Mouse (Mus musculus) embryonic facial prominence, embryonic 14.5 days (tissue): ENCODE measurements around the gene Kcnk3. TPM values are rescaled to one million over a fixed set of nuclear protein-coding genes. Genes with fewer than 3 reads are reported as not detected.
A peak's percentile ranks its signal among the peaks of the same experiment; 100 is the strongest.

ENCODE experiments used
- ATAC-seq: fragments of 200-750 bp; cut with Nextera tagmentation; 2 replicates; pipeline ENCODE4 v1.8.0; 2017; ENCODE audit warnings: low read depth, moderate number of reproducible peaks, moderate TSS enrichment
- DNase-seq: peaks from one replicate; pipeline ENCODE4 v3.0.0-alpha.2; 2015; ENCODE audit warnings: low spot score
- H3K27ac ChIP-seq: fragments of 300-500 bp; sonication (generic); replicated peaks from 2 replicates; pipeline ENCODE4 v1.5.1; 2014; ENCODE audit warnings: low read depth, mild to moderate bottlenecking, low read length, moderate library complexity
- H3K27me3 ChIP-seq: fragments of 300-500 bp; sonication (generic); replicated peaks from 2 replicates; pipeline ENCODE4 v1.6.1; 2014; ENCODE audit warnings: low read length; ENCODE audit not compliant: control insufficient read depth, insufficient read depth
- H3K36me3 ChIP-seq: fragments of 300-500 bp; sonication (generic); 2 replicates; pipeline ENCODE4 v1.6.1; 2014; ENCODE audit warnings: low read length, mixed read lengths; ENCODE audit not compliant: control insufficient read depth, insufficient read depth
- H3K4me1 ChIP-seq: fragments of 300-500 bp; sonication (generic); 2 replicates; pipeline ENCODE4 v1.6.1; 2014; ENCODE audit warnings: antibody characterized with exemption, low read length; ENCODE audit not compliant: control insufficient read depth, insufficient read depth
- H3K4me2 ChIP-seq: fragments of 300-500 bp; sonication (generic); 2 replicates; pipeline ENCODE4 v1.6.1; 2014; ENCODE audit warnings: low read depth, mild to moderate bottlenecking, low read length, moderate library complexity, mixed read lengths
- H3K4me3 ChIP-seq: fragments of 300-500 bp; sonication (generic); 2 replicates; pipeline ENCODE4 v1.5.1; 2014; ENCODE audit warnings: low read depth, mild to moderate bottlenecking, low read length
- H3K9ac ChIP-seq: fragments of 300-500 bp; sonication (generic); 2 replicates; pipeline ENCODE4 v1.6.1; 2014; ENCODE audit warnings: low read depth, mild to moderate bottlenecking, low read length, moderate library complexity, mixed read lengths
- H3K9me3 ChIP-seq: fragments of 300-500 bp; sonication (generic); 2 replicates; pipeline ENCODE4 v1.6.1; 2016; ENCODE audit warnings: low read length; ENCODE audit not compliant: control insufficient read depth
- WGBS: fragments of 180-500 bp; shearing (Covaris S2); extraction: QIAGEN DNeasy Blood & Tissue Kit; methylation state at CpG from one replicate; pipeline ENCODE4 v1.1.7; 2014; 5-methylcytosine and 5-hydroxymethylcytosine counted together
- polyA plus RNA-seq: library from polyadenylated mRNA; unstranded; fragments of >200 nt; fragmentation: Nextera tagmentation; extraction: Ambion mirVana; gene quantifications from 2 replicates; pipeline ENCODE4 v1.2.1, GENCODE M21; 2014

Gene Kcnk3
- polyA plus RNA-seq, 1 experiment from 2014 or later = 2.9 TPM

GRCm38 (mm10) chr5:30626331-30627105 is 38.5 kb downstream of the Kcnk3 start:
- no peak overlapping the region for H3K27ac ChIP-seq
- 78% methylated on average over 8 of the region's 8 CpGs for WGBS
- no peak overlapping the region for H3K4me2 ChIP-seq
- DNase-seq (no peak), ATAC-seq (no peak)
- H3K9ac ChIP-seq = no peak overlapping the region
- no peak overlapping the region for H3K4me3 ChIP-seq
- H3K27me3 ChIP-seq = peaks cover 12% of the 10 kb centered on the region
- peaks cover 12% of the 10 kb centered on the region; the same call in 1 of the 2 replicates for H3K4me1 ChIP-seq
- H3K36me3 ChIP-seq = no peaks in the 10 kb centered on the region
- no peaks in the 10 kb centered on the region for H3K9me3 ChIP-seq

- H3K4me2 ChIP-seq = no peak overlapping the region
- H3K4me1 ChIP-seq = no peaks in the 10 kb centered on the region
- H3K4me3 ChIP-seq = no peak overlapping the region
- ATAC-seq (no peak), DNase-seq (no peak)
- no peaks in the 10 kb centered on the region for H3K36me3 ChIP-seq
- no peak overlapping the region for H3K27ac ChIP-seq
- no peak overlapping the region for H3K9ac ChIP-seq
- no peaks in the 10 kb centered on the region; the same call in 1 of the 2 replicates for H3K27me3 ChIP-seq
- H3K9me3 ChIP-seq = no peaks in the 10 kb centered on the region
- 78% methylated on average over 3 of the region's 3 CpGs for WGBS
These were observed 40.5 kb downstream of the Kcnk3 start for GRCm38 (mm10) chr5:30628511-30628910.

GRCm38 (mm10) chr5:30630401-30630800 is 42.4 kb downstream of the Kcnk3 start:
- WGBS = 81% methylated on average over 6 of the region's 6 CpGs
- Histone ChIP-seq H3K27me3 (no peaks in the 10 kb centered on the region), H3K9ac (no peak overlapping the region), H3K36me3 (no peaks in the 10 kb centered on the region), H3K27ac (no peak overlapping the region), H3K4me3 (no peak overlapping the region), H3K4me1 (no peaks in the 10 kb centered on the region), H3K9me3 (no peaks in the 10 kb centered on the region), H3K4me2 (no peak overlapping the region)
- no peak for DNase-seq
- no peak for ATAC-seq

GRCm38 (mm10) chr5:30632134-30632533 is 44.2 kb downstream of the Kcnk3 start:
- ATAC-seq (no peak), DNase-seq (no peak)
- Histone ChIP-seq H3K9ac (no peak overlapping the region), H3K36me3 (no peaks in the 10 kb centered on the region), H3K4me1 (no peaks in the 10 kb centered on the region), H3K27me3 (no peaks in the 10 kb centered on the region), H3K4me2 (no peak overlapping the region), H3K4me3 (no peak overlapping the region), H3K9me3 (no peaks in the 10 kb centered on the region), H3K27ac (no peak overlapping the region)
- whole genome bisulfite sequencing = 67% methylated on average over 1 of the region's 1 CpGs

GRCm38 (mm10) chr5:30636994-30637393 is 49.0 kb downstream of the Kcnk3 start:
- H3K9ac ChIP-seq = no peak overlapping the region
- H3K36me3 ChIP-seq = no peaks in the 10 kb centered on the region
- no peak overlapping the region for H3K4me2 ChIP-seq
- no peaks in the 10 kb centered on the region for H3K9me3 ChIP-seq
- DNase-seq (no peak), ATAC-seq (no peak)
- H3K27me3 ChIP-seq = no peaks in the 10 kb centered on the region
- no peak overlapping the region for H3K27ac ChIP-seq
- no peaks in the 10 kb centered on the region for H3K4me1 ChIP-seq
- WGBS = 33% methylated on average over 7 of the region's 7 CpGs
- H3K4me3 ChIP-seq = no peak overlapping the region

- H3K27ac ChIP-seq = no peak overlapping the region
- WGBS = 3% methylated on average over 6 of the region's 6 CpGs
- no peaks in the 10 kb centered on the region for H3K4me1 ChIP-seq
- H3K4me3 ChIP-seq = no peak overlapping the region
- H3K4me2 ChIP-seq = no peak overlapping the region
- peak; percentile 62; the same call in 1 of the 2 replicates for ATAC-seq
- H3K36me3 ChIP-seq = no peaks in the 10 kb centered on the region
- H3K9me3 ChIP-seq = no peaks in the 10 kb centered on the region
- H3K9ac ChIP-seq = no peak overlapping the region
- H3K27me3 ChIP-seq = no peaks in the 10 kb centered on the region
- peak; percentile 81 for DNase-seq
These were observed 50.1 kb downstream of the Kcnk3 start for GRCm38 (mm10) chr5:30638041-30638440.

GRCm38 (mm10) chr5:30643477-30644179 is 55.7 kb downstream of the Kcnk3 start:
- no peaks in the 10 kb centered on the region for H3K9me3 ChIP-seq
- no peak overlapping the region for H3K9ac ChIP-seq
- no peak overlapping the region for H3K27ac ChIP-seq
- no peak for ATAC-seq
- H3K4me3 ChIP-seq = no peak overlapping the region
- WGBS = 64% methylated on average over 5 of the region's 5 CpGs
- H3K36me3 ChIP-seq = no peaks in the 10 kb centered on the region
- DNase-seq = no peak
- no peaks in the 10 kb centered on the region for H3K27me3 ChIP-seq
- no peak overlapping the region for H3K4me2 ChIP-seq
- 0 out of 2 replicates have a peak, but pooled peaks cover 11% of the 10 kb centered on the region for H3K4me1 ChIP-seq

GRCm38 (mm10) chr5:30646036-30646435 is 58.1 kb downstream of the Kcnk3 start:
- WGBS = 72% methylated on average over 2 of the region's 2 CpGs
- DNase-seq (no peak), ATAC-seq (no peak)
- Histone ChIP-seq H3K27me3 (no peaks in the 10 kb centered on the region), H3K27ac (no peak overlapping the region), H3K9ac (no peak overlapping the region), H3K36me3 (0 out of 2 replicates have a peak, but pooled peaks cover 2% of the 10 kb centered on the region), H3K4me1 (peaks cover 20% of the 10 kb centered on the region), H3K4me3 (no peak overlapping the region), H3K4me2 (no peak overlapping the region), H3K9me3 (no peaks in the 10 kb centered on the region)
